Mouse (Mus musculus): Measurements from ENCODE around the gene Zfp239.
A peak's percentile ranks its signal among the peaks of the same experiment; 100 is the strongest.
"Not testable (repeated sequence)": the region's sequence is repeated elsewhere in the genome, so short reads cannot be mapped to it uniquely, and the experiment has no call there.

Zfp239 gene

GRCm38 (mm10) chr6:117862899-117863620 lies 1.2 kb downstream of the Zfp239 start:
- DNase-seq (ENCODE audit: low read depth, low spot score), result peak; percentile 74
- H3K36me3 ChIP-seq (ENCODE audit: control insufficient read depth, insufficient read depth, low read length, poor library complexity, severe bottlenecking), result no peaks in the 10 kb centered on the region
- H3K27me3 ChIP-seq (ENCODE audit: control insufficient read depth, insufficient read depth, low read length, poor library complexity, severe bottlenecking), result no peaks in the 10 kb centered on the region

- DNase-seq (ENCODE audit: low read depth, low spot score), result no peak
These were observed 1.9 kb downstream of the Zfp239 start for GRCm38 (mm10) chr6:117863751-117864150.

GRCm38 (mm10) chr6:117868187-117868586 lies 6.3 kb downstream of the Zfp239 start:
- DNase-seq (ENCODE audit: low read depth, low spot score), result no peak
- Histone ChIP-seq H3K36me3 (ENCODE audit: control insufficient read depth, insufficient read depth, low read length, poor library complexity, severe bottlenecking) (no peaks in the 10 kb centered on the region), H3K27me3 (ENCODE audit: control insufficient read depth, insufficient read depth, low read length, poor library complexity, severe bottlenecking) (no peaks in the 10 kb centered on the region)

More at GRCm38 (mm10) chr6:117863751-117864150, 1.9 kb downstream of the Zfp239 start:
- H3K36me3 ChIP-seq (ENCODE audit: control insufficient read depth, insufficient read depth, low read length, poor library complexity, severe bottlenecking), result no peaks in the 10 kb centered on the region
- H3K27me3 ChIP-seq (ENCODE audit: control insufficient read depth, insufficient read depth, low read length, poor library complexity, severe bottlenecking), result no peaks in the 10 kb centered on the region

- Histone ChIP-seq H3K27me3 (ENCODE audit: control insufficient read depth, insufficient read depth, low read length, poor library complexity, severe bottlenecking) (no peaks in the 10 kb centered on the region), H3K36me3 (ENCODE audit: control insufficient read depth, insufficient read depth, low read length, poor library complexity, severe bottlenecking) (no peaks in the 10 kb centered on the region)
- no peak for DNase-seq (ENCODE audit: low read depth, low spot score)
These were observed 9.1 kb downstream of the Zfp239 start for GRCm38 (mm10) chr6:117871034-117871433.

- not testable (repeated sequence) for DNase-seq (ENCODE audit: low read depth, low spot score); H3K27me3 ChIP-seq (ENCODE audit: control insufficient read depth, insufficient read depth, low read length, poor library complexity, severe bottlenecking); H3K36me3 ChIP-seq (ENCODE audit: control insufficient read depth, insufficient read depth, low read length, poor library complexity, severe bottlenecking)
These were observed 11.6 kb downstream of the Zfp239 start for GRCm38 (mm10) chr6:117873450-117873849.

- peak; percentile 89 for DNase-seq (ENCODE audit: low read depth, low spot score)
- H3K36me3 ChIP-seq (ENCODE audit: control insufficient read depth, insufficient read depth, low read length, poor library complexity, severe bottlenecking), result no peaks in the 10 kb centered on the region
- no peaks in the 10 kb centered on the region for H3K27me3 ChIP-seq (ENCODE audit: control insufficient read depth, insufficient read depth, low read length, poor library complexity, severe bottlenecking)
These were observed 12.9 kb downstream of the Zfp239 start for GRCm38 (mm10) chr6:117874621-117875281.

- Histone ChIP-seq H3K27me3 (ENCODE audit: control insufficient read depth, insufficient read depth, low read length, poor library complexity, severe bottlenecking) (no peaks in the 10 kb centered on the region), H3K36me3 (ENCODE audit: control insufficient read depth, insufficient read depth, low read length, poor library complexity, severe bottlenecking) (no peaks in the 10 kb centered on the region)
- peak; percentile 94 for DNase-seq (ENCODE audit: low read depth, low spot score)
These were observed 17.0 kb downstream of the Zfp239 start for GRCm38 (mm10) chr6:117878700-117879407.

GRCm38 (mm10) chr6:117879408-117880115 lies 17.7 kb downstream of the Zfp239 start:
- Histone ChIP-seq H3K36me3 (ENCODE audit: control insufficient read depth, insufficient read depth, low read length, poor library complexity, severe bottlenecking) (no peaks in the 10 kb centered on the region), H3K27me3 (ENCODE audit: control insufficient read depth, insufficient read depth, low read length, poor library complexity, severe bottlenecking) (no peaks in the 10 kb centered on the region)
- peak; percentile 99 for DNase-seq (ENCODE audit: low read depth, low spot score)

- DNase-seq (ENCODE audit: low read depth, low spot score), result peak; percentile 34
- H3K27me3 ChIP-seq (ENCODE audit: control insufficient read depth, insufficient read depth, low read length, poor library complexity, severe bottlenecking), result no peaks in the 10 kb centered on the region
- no peaks in the 10 kb centered on the region for H3K36me3 ChIP-seq (ENCODE audit: control insufficient read depth, insufficient read depth, low read length, poor library complexity, severe bottlenecking)
These were observed 18.5 kb downstream of the Zfp239 start for GRCm38 (mm10) chr6:117880394-117880838.

- no peaks in the 10 kb centered on the region for H3K36me3 ChIP-seq (ENCODE audit: control insufficient read depth, insufficient read depth, low read length, poor library complexity, severe bottlenecking)
- H3K27me3 ChIP-seq (ENCODE audit: control insufficient read depth, insufficient read depth, low read length, poor library complexity, severe bottlenecking), result no peaks in the 10 kb centered on the region
- DNase-seq (ENCODE audit: low read depth, low spot score), result peak; percentile 38
These were observed 19.3 kb downstream of the Zfp239 start for GRCm38 (mm10) chr6:117881229-117881628.

GRCm38 (mm10) chr6:117881997-117882396 lies 20.1 kb downstream of the Zfp239 start:
- Histone ChIP-seq H3K27me3 (ENCODE audit: control insufficient read depth, insufficient read depth, low read length, poor library complexity, severe bottlenecking) (no peaks in the 10 kb centered on the region), H3K36me3 (ENCODE audit: control insufficient read depth, insufficient read depth, low read length, poor library complexity, severe bottlenecking) (no peaks in the 10 kb centered on the region)
- DNase-seq (ENCODE audit: low read depth, low spot score), result no peak

GRCm38 (mm10) chr6:117885943-117886342 lies 24.0 kb downstream of the Zfp239 start:
- DNase-seq (ENCODE audit: low read depth, low spot score), result no peak
- H3K27me3 ChIP-seq (ENCODE audit: control insufficient read depth, insufficient read depth, low read length, poor library complexity, severe bottlenecking), result no peaks in the 10 kb centered on the region
- H3K36me3 ChIP-seq (ENCODE audit: control insufficient read depth, insufficient read depth, low read length, poor library complexity, severe bottlenecking), result no peaks in the 10 kb centered on the region

GRCm38 (mm10) chr6:117888032-117888431 lies 26.1 kb downstream of the Zfp239 start:
- no peak for DNase-seq (ENCODE audit: low read depth, low spot score)
- no peaks in the 10 kb centered on the region for H3K36me3 ChIP-seq (ENCODE audit: control insufficient read depth, insufficient read depth, low read length, poor library complexity, severe bottlenecking)
- H3K27me3 ChIP-seq (ENCODE audit: control insufficient read depth, insufficient read depth, low read length, poor library complexity, severe bottlenecking), result no peaks in the 10 kb centered on the region

GRCm38 (mm10) chr6:117888642-117889096 lies 26.8 kb downstream of the Zfp239 start:
- Histone ChIP-seq H3K36me3 (ENCODE audit: control insufficient read depth, insufficient read depth, low read length, poor library complexity, severe bottlenecking) (no peaks in the 10 kb centered on the region), H3K27me3 (ENCODE audit: control insufficient read depth, insufficient read depth, low read length, poor library complexity, severe bottlenecking) (no peaks in the 10 kb centered on the region)
- no peak for DNase-seq (ENCODE audit: low read depth, low spot score)

All from splenic B cell, adult 2 months (primary cell).